In the genomic region with DNA sequence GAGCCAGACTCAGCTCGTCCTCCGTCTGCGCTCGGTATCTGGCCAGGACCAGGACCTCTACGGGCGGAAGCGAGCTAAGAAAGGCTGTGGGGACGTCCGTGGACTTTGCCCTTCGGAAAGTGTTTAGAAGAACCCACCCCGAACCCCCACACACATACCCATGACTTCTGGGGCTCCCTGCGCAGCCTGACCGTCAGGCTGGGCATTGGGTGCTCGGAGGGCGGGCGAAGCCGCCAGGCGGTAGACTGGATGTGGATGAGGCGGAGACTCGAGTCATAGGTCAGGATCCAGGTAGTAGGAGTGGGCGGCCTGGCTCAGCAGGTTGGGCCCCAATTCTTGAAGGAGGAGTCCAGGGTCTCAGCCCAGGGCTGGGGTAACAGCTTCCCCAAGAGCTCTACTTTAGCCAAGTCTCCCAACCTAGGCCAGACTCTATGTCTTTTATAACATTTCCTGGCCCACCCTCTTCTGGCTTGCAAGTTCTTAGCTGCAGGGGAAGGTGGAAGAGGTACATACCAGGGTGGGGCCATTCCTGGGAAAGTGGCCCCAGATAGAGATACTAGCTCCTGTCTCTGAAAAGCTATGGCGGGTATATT, we compare ENCODE assay signal across 8 mouse cellular contexts. TPM values are rescaled to one million over a fixed set of nuclear protein-coding genes. Genes with fewer than 3 reads are reported as not detected.
DNase-seq lines count a peak whose midpoint lies in the region; ATAC-seq and TF ChIP-seq lines count a peak whose summit lies in the region.

A gene (minus strand): TSS at position 425 of the 593 bp plus-strand sequence.

- H3K4me1 ChIP-seq in thymus, adult 2 months (replicated peaks; ENCODE audit: control insufficient read depth, insufficient read depth, low read length), result peaks cover 11% of the 10 kb centered on the region
- peaks cover 16% of the 10 kb centered on the region for H3K4me1 ChIP-seq in forebrain, embryonic 13.5 days
- H3K4me1 ChIP-seq in lung, adult 2 months (ENCODE audit: control insufficient read depth, insufficient read depth, low read length), result peaks cover 10% of the 10 kb centered on the region
- peaks cover 12% of the 10 kb centered on the region for H3K4me1 ChIP-seq in small intestine, adult 2 months (ENCODE audit: control insufficient read depth, insufficient read depth, insufficient read length, low read length)

- H3K4me3 ChIP-seq in thymus, adult 2 months (ENCODE audit: control insufficient read depth, insufficient read depth, low read length), result peak within 1 kb of the TSS; percentile 84
- H3K4me3 ChIP-seq in forebrain, embryonic 13.5 days, result peak within 1 kb of the TSS; percentile 57
- H3K4me3 ChIP-seq in lung, adult 2 months (replicated peaks; ENCODE audit: extremely low read depth, low read depth, low read length), result peak within 1 kb of the TSS; percentile 70
- peak within 1 kb of the TSS; percentile 75 for H3K4me3 ChIP-seq in small intestine, adult 2 months (ENCODE audit: low read depth, low read length)

- H3K9me3 ChIP-seq in forebrain, embryonic 13.5 days (replicated peaks), result no peaks in the 10 kb centered on the region

- no peak within 1 kb of the TSS for H3K27ac ChIP-seq in thymus, adult 2 months (ENCODE audit: control insufficient read depth, insufficient read depth, low read length)
- no peak within 1 kb of the TSS for H3K27ac ChIP-seq in forebrain, embryonic 13.5 days
- H3K27ac ChIP-seq in small intestine, adult 2 months (ENCODE audit: insufficient read depth, low read depth, low read length), result peak within 1 kb of the TSS; percentile 81

- peak within 1 kb of the TSS; percentile 85 for H3K9ac ChIP-seq in forebrain, embryonic 13.5 days

- 11% methylated on average over 22 of the region's 22 CpGs for WGBS in thymus, adult 2 months
- 7% methylated on average over 22 of the region's 22 CpGs for WGBS in forebrain, embryonic 13.5 days
- WGBS in lung, adult 2 months, result 12% methylated on average over 22 of the region's 22 CpGs
- WGBS in small intestine, adult 2 months, result 7% methylated on average over 22 of the region's 22 CpGs

- H3K27me3 ChIP-seq in thymus, adult 2 months (ENCODE audit: control insufficient read depth, insufficient read depth, low read length), result no peaks in the 10 kb centered on the region
- H3K27me3 ChIP-seq in forebrain, embryonic 13.5 days, result no peaks in the 10 kb centered on the region
- H3K27me3 ChIP-seq in small intestine, adult 2 months (ENCODE audit: control insufficient read depth, insufficient read depth, low read length), result no peaks in the 10 kb centered on the region

- intact Hi-C loops in gastrocnemius, postnatal 36 days (cut with DNase I), result no loop called here

- TF ChIP-seq POLR2A in thymus, adult 2 months (IDR thresholded peaks at IDR 0.05; ENCODE audit: control insufficient read depth, extremely low read depth, insufficient read depth, low read length, poor library complexity), result no peak
- TF ChIP-seq POLR2A in lung, adult 2 months (IDR thresholded peaks at IDR 0.05; ENCODE audit: borderline replicate concordance, extremely low read depth, low read depth, low read length), result peak; percentile 23; the same call in 1 of the 2 replicates
- TF ChIP-seq POLR2A in small intestine, adult 2 months (IDR thresholded peaks at IDR 0.05; ENCODE audit: low read depth, low read length), result no peak

- DNase-seq in thymus, adult 2 months, result no peak
- no peak for DNase-seq in thymus, postnatal 14 days
- DNase-seq in kidney, adult 11 months, result peak; percentile 60
- DNase-seq in lung, adult 2 months, result no peak
- no peak for DNase-seq in gastrocnemius, postnatal 36 days
- no peak for DNase-seq in layer of hippocampus, adult 9-10 months (ENCODE audit: low spot score)

- TF ChIP-seq CTCF in thymus, adult 2 months (IDR thresholded peaks at IDR 0.05; ENCODE audit: borderline replicate concordance, control insufficient read depth, extremely low read depth, insufficient read depth, low read length, poor library complexity), result 0 out of 2 replicates have a peak, but pooled peaks have one; percentile 11
- no peak for TF ChIP-seq CTCF in lung, adult 2 months (IDR thresholded peaks at IDR 0.05; ENCODE audit: insufficient read depth, low read length)
- no peak for TF ChIP-seq CTCF in small intestine, adult 2 months (IDR thresholded peaks at IDR 0.05; ENCODE audit: extremely low read depth, insufficient read length, insufficient replicate concordance, low read depth, low read length)

- ATAC-seq in forebrain, embryonic 13.5 days, result 0 out of 2 replicates have a peak, but pooled peaks have one; percentile 36

- H3K4me2 ChIP-seq in forebrain, embryonic 13.5 days, result peak within 1 kb of the TSS; percentile 99

- peaks cover 16% of the 10 kb centered on the region for H3K36me3 ChIP-seq in thymus, adult 2 months (ENCODE audit: control insufficient read depth, insufficient read depth, low read length)
- H3K36me3 ChIP-seq in forebrain, embryonic 13.5 days (ENCODE audit: poor library complexity, severe bottlenecking), result peaks cover 32% of the 10 kb centered on the region
- peaks cover 21% of the 10 kb centered on the region for H3K36me3 ChIP-seq in small intestine, adult 2 months (ENCODE audit: control insufficient read depth, insufficient read depth, low read length)

RNA-seq across cellular contexts. Expression of the gene that starts here (rescaled TPM):
- polyA plus RNA-seq in thymus, adult 2 months (2012; rRNA removed), result 0.75 and 1.2 TPM in 2 replicates
- polyA plus RNA-seq in forebrain, embryonic 13.5 days (2015; fragmentation: Nextera tagmentation; extraction: Ambion mirVana), result 0.39 and 0.41 TPM in 2 replicates
- 6.2 and 7.5 TPM in 2 replicates for polyA plus RNA-seq in lung, adult 2 months (2012; rRNA removed)
- polyA plus RNA-seq in small intestine, adult 2 months (2012; rRNA removed), result 5.2 and 6.5 TPM in 2 replicates
- 1 to 10 TPM in 1 of 2 experiments, under 1 TPM in 1; 0.71 to 1.3 TPM for total RNA-seq in gastrocnemius, postnatal 36 days (2021)

Comparison
In these comparisons a context has a peak if more than half of its experiments do, and no peak if none do; other contexts are left out.
1. Peak in ATAC-seq, H3K4me3 ChIP-seq, H3K9ac ChIP-seq and H3K4me2 ChIP-seq in forebrain, embryonic 13.5 days; RNA of the gene not detected or under 1 TPM.